Mouse (Mus musculus) lung, embryonic 14.5 days (tissue): ENCODE results near the gene Tbcb. TPM values are rescaled to one million over a fixed set of nuclear protein-coding genes. Genes with fewer than 3 reads are reported as not detected.

Experiments used
- ATAC-seq: fragments of 200-750 bp; cut with Nextera tagmentation; 2 replicates; pipeline ENCODE4 v1.8.0; 2017; ENCODE audit warnings: mild to moderate bottlenecking, moderate TSS enrichment, moderate library complexity; ENCODE audit not compliant: insufficient read depth
- DNase-seq: peaks from one replicate; pipeline ENCODE4 v3.0.0-alpha.2; 2015
- H3K27ac ChIP-seq: fragments of 300-500 bp; sonication (generic); 2 replicates; pipeline ENCODE4 v1.5.1; 2014; ENCODE audit warnings: low read depth, mild to moderate bottlenecking, moderate library complexity
- H3K27me3 ChIP-seq: fragments of 300-500 bp; sonication (generic); 2 replicates; pipeline ENCODE4 v1.6.1; 2014; ENCODE audit warnings: low read length, control low read depth; ENCODE audit not compliant: insufficient read depth
- H3K36me3 ChIP-seq: fragments of 300-500 bp; sonication (generic); 2 replicates; pipeline ENCODE4 v1.6.1; 2014; ENCODE audit warnings: control low read depth; ENCODE audit not compliant: insufficient read depth
- H3K4me1 ChIP-seq: fragments of 300-500 bp; sonication (generic); 2 replicates; pipeline ENCODE4 v1.6.1; 2014; ENCODE audit warnings: antibody characterized with exemption, control low read depth; ENCODE audit not compliant: insufficient read depth
- H3K4me2 ChIP-seq: fragments of 300-500 bp; sonication (generic); 2 replicates; pipeline ENCODE4 v1.6.1; 2014; ENCODE audit warnings: mild to moderate bottlenecking
- H3K4me3 ChIP-seq: fragments of 300-500 bp; sonication (generic); 2 replicates; pipeline ENCODE4 v1.5.1; 2014; ENCODE audit warnings: low read depth, low read length
- H3K9ac ChIP-seq: fragments of 300-500 bp; sonication (generic); 2 replicates; pipeline ENCODE4 v1.6.1; 2014
- H3K9me3 ChIP-seq: fragments of 300-500 bp; sonication (generic); 2 replicates; pipeline ENCODE4 v1.6.1; 2016; ENCODE audit warnings: low read depth, low read length, control low read depth
- CTCF ChIP-seq: IDR thresholded peaks from 2 replicates; pipeline ENCODE4 v1.5.1; 2016; ENCODE audit warnings: antibody characterized with exemption, low read depth
- WGBS: fragments of 180-500 bp; shearing (Covaris S2); extraction: QIAGEN DNeasy Blood & Tissue Kit; methylation state at CpG from one replicate; pipeline ENCODE4 v1.1.7; 2014; 5-methylcytosine and 5-hydroxymethylcytosine counted together
- polyA plus RNA-seq: library from polyadenylated mRNA; unstranded; fragments of >200 nt; fragmentation: Nextera tagmentation; extraction: Ambion mirVana; gene quantifications from 2 replicates; pipeline ENCODE4 v1.2.1, GENCODE M21; 2014

The Tbcb gene
- 175 and 182 TPM in 2 replicates for polyA plus RNA-seq

- Histone ChIP-seq H3K4me1 (peaks cover 4% of the 10 kb centered on the region; the same call in 1 of the 2 replicates), H3K4me3 (peak within 1 kb of the TSS; percentile 73), H3K4me2 (peak within 1 kb of the TSS; percentile 85), H3K36me3 (peaks cover 29% of the 10 kb centered on the region; the same call in 1 of the 2 replicates), H3K27me3 (no peaks in the 10 kb centered on the region), H3K27ac (peak within 1 kb of the TSS; percentile 95), H3K9ac (peak within 1 kb of the TSS; percentile 76), H3K9me3 (no peaks in the 10 kb centered on the region)
- under 1% methylated on average over 67 of the region's 67 CpGs for WGBS
- peak; percentile 95 for ATAC-seq
- TF ChIP-seq CTCF, result no peak
- peak; percentile 98 for DNase-seq
Observed at GRCm38 (mm10) chr7:30231669-30232454, at the start of gene Tbcb, which contains the start of gene Polr2i. TSS of gene Tbcb (minus strand) at chr7:30232272. TSS of gene Polr2i (plus strand) at chr7:30231948.

- Histone ChIP-seq H3K9me3 (no peaks in the 10 kb centered on the region), H3K4me1 (peaks cover 4% of the 10 kb centered on the region; the same call in 1 of the 2 replicates), H3K9ac (no peak overlapping the region), H3K4me3 (no peak overlapping the region; the same call in 1 of the 2 replicates), H3K27ac (peak overlapping the region; percentile 99; the same call in 1 of the 2 replicates), H3K4me2 (peak overlapping the region; percentile 94), H3K27me3 (no peaks in the 10 kb centered on the region), H3K36me3 (no peaks in the 10 kb centered on the region)
- no peak for TF ChIP-seq CTCF
- WGBS, result 48% methylated on average over 4 of the region's 4 CpGs
- ATAC-seq (no peak), DNase-seq (no peak)
Observed at GRCm38 (mm10) chr7:30281522-30281921, 49.5 kb upstream of the Tbcb start.

GRCm38 (mm10) chr7:30280670-30281138 is 48.6 kb upstream of the Tbcb start:
- peak; percentile 92 for ATAC-seq
- WGBS, result under 1% methylated on average over 20 of the region's 20 CpGs
- peak overlapping the region; percentile 41 for H3K9ac ChIP-seq

DNA sequence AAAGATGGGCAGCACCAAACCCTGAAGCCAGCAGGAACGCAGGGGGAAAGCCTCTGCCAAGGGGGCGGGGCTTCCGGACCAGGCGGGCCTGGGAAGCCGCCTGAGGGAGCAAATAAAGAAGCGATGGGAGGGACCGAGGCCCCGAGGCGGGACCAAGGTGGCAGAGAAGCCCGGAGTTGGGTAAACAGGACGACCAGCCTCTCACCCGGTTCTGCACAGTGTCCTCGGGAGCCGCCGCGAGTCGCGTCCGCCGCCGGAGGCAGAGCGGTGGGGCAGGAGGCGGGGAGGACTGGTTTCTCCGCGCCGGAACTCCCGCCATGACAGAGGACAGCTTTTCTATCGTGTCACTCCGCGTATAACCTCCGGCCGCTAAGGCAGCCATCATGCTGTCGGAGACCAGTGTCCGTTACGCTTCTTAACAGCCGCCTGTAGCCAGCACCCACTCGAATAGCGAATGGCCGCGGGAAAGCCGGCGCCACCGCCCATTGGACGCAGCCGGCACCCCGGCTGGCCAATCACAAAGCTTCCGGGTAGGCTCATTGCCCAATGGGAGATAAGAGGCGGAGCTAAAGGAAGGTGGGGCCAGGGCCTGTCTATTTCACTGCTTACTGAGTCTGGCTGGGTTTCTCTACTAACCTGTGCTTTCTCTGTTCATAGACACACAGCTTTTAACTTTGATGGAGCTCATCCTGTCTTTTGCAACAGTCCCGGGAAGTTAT is 48.0 kb upstream of the Tbcb start, which contains the start of the genes Thap8 and Wdr62:
Gene Thap8 (plus strand): TSS at position 144 of the 719 bp plus-strand sequence.
Gene Wdr62 (minus strand): TSS at position 469 of the 719 bp plus-strand sequence.
- H3K9me3 ChIP-seq, result no peaks in the 10 kb centered on the region
- ATAC-seq (peak; percentile 95), DNase-seq (peak; percentile 98)
- no peaks in the 10 kb centered on the region for H3K27me3 ChIP-seq
- H3K36me3 ChIP-seq, result no peaks in the 10 kb centered on the region
- peak within 1 kb of the TSS; percentile 56 for H3K9ac ChIP-seq
- peaks cover 4% of the 10 kb centered on the region; the same call in 1 of the 2 replicates for H3K4me1 ChIP-seq
- WGBS, result 0% methylated on average over 47 of the region's 49 CpGs
- H3K27ac ChIP-seq, result peak within 1 kb of the TSS; percentile 99
- TF ChIP-seq CTCF, result no peak
- peak within 1 kb of the TSS; percentile 79 for H3K4me3 ChIP-seq
- H3K4me2 ChIP-seq, result peak within 1 kb of the TSS; percentile 94

More at GRCm38 (mm10) chr7:30280670-30281138, 48.6 kb upstream of the Tbcb start:
- H3K9me3 ChIP-seq, result no peaks in the 10 kb centered on the region
- TF ChIP-seq CTCF, result no peak
- peak; percentile 96 for DNase-seq
- peaks cover 4% of the 10 kb centered on the region; the same call in 1 of the 2 replicates for H3K4me1 ChIP-seq
- peak overlapping the region; percentile 99 for H3K27ac ChIP-seq
- peak overlapping the region; percentile 94 for H3K4me2 ChIP-seq
- H3K27me3 ChIP-seq, result no peaks in the 10 kb centered on the region
- H3K4me3 ChIP-seq, result peak overlapping the region; percentile 79
- H3K36me3 ChIP-seq, result no peaks in the 10 kb centered on the region

- DNase-seq (no peak), ATAC-seq (no peak)
- H3K27ac ChIP-seq, result peak overlapping the region; percentile 99
- H3K4me3 ChIP-seq, result peak overlapping the region; percentile 79
- no peaks in the 10 kb centered on the region for H3K9me3 ChIP-seq
- peak overlapping the region; percentile 94 for H3K4me2 ChIP-seq
- H3K27me3 ChIP-seq, result no peaks in the 10 kb centered on the region
- peak overlapping the region; percentile 56 for H3K9ac ChIP-seq
- 0% methylated on average over 6 of the region's 6 CpGs for WGBS
- no peak for TF ChIP-seq CTCF
- H3K4me1 ChIP-seq, result peaks cover 4% of the 10 kb centered on the region; the same call in 1 of the 2 replicates
- H3K36me3 ChIP-seq, result no peaks in the 10 kb centered on the region
Observed at GRCm38 (mm10) chr7:30279536-30279935, 47.5 kb upstream of the Tbcb start.

DNA sequence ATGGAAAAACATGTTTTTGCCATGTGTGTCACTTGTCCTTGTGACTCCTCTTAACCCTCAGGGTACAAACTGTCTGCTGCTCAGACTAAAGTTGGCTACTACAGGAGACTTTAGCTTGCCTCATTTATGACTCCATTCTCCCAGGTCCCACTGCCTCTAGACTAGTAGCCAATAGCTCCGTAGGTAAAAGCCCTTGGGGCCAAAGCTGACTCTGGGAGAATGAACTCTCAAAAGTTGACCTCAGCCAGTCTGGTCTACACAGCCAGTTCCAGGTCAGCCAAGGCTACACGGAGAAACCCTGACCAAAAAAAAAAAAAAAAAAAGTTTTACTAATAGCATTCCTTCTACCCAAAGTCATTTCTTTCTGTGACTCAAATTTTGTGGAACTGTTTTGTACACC is 46.8 kb upstream of the Tbcb start:
- no peaks in the 10 kb centered on the region for H3K27me3 ChIP-seq
- H3K9ac ChIP-seq, result no peak overlapping the region
- H3K27ac ChIP-seq, result no peak overlapping the region
- no peaks in the 10 kb centered on the region for H3K9me3 ChIP-seq
- 57% methylated on average over 2 of the region's 2 CpGs for WGBS
- peaks cover 4% of the 10 kb centered on the region; the same call in 1 of the 2 replicates for H3K4me1 ChIP-seq
- H3K4me3 ChIP-seq, result peak overlapping the region; percentile 79
- TF ChIP-seq CTCF, result no peak
- no peaks in the 10 kb centered on the region for H3K36me3 ChIP-seq
- DNase-seq, result no peak
- peak overlapping the region; percentile 94 for H3K4me2 ChIP-seq
- no peak for ATAC-seq
